Comparison of ENCODE assay signal across 8 mouse cellular contexts in genomic region chr7:140036281-140037170, GRCm38 (mm10). TPM values are rescaled to one million over a fixed set of nuclear protein-coding genes. Genes with fewer than 3 reads are reported as not detected.
DNase-seq lines count a peak whose midpoint lies in the region; ATAC-seq and TF ChIP-seq lines count a peak whose summit lies in the region.

Gene Zfp511, plus strand, starts transcription at chr7:140036391.
Gene Tubgcp2, minus strand, starts transcription at chr7:140036669.

- intact Hi-C loops in heart, postnatal 25 days (cut with DNase I), result loop anchor here (5.0 to 10.0 kb wide), 2 partner anchors 78 to 101 kb away; partner anchors contain the start of genes Echs1, Mtg1 and Paox

- H3K9me3 ChIP-seq in ES-E14 (ENCODE audit: control insufficient read depth, insufficient read depth, low read depth, low read length), result no peaks in the 10 kb centered on the region
- no peaks in the 10 kb centered on the region for H3K9me3 ChIP-seq in forebrain, embryonic 15.5 days

- peak within 1 kb of the TSS; percentile 76 for H3K27ac ChIP-seq in ES-E14 (ENCODE audit: insufficient read depth, low read depth, low read length, poor library complexity, severe bottlenecking)
- peak within 1 kb of the TSS; percentile 81 for H3K27ac ChIP-seq in forebrain, embryonic 15.5 days (replicated peaks)

- no peak for TF ChIP-seq CTCF in lung, adult 2 months (IDR thresholded peaks at IDR 0.05; ENCODE audit: insufficient read depth, low read length)

- no peaks in the 10 kb centered on the region for H3K27me3 ChIP-seq in forebrain, embryonic 15.5 days

- H3K4me3 ChIP-seq in ES-E14 (ENCODE audit: insufficient read depth in 1 of 2, low read depth in 1 of 2, low read length in 2 of 2, poor library complexity in 1 of 2, severe bottlenecking in 1 of 2), result peak within 1 kb of the TSS; percentile 89 to 95
- peak within 1 kb of the TSS; percentile 61 for H3K4me3 ChIP-seq in forebrain, embryonic 15.5 days
- peak within 1 kb of the TSS; percentile 89 for H3K4me3 ChIP-seq in lung, adult 2 months (replicated peaks; ENCODE audit: extremely low read depth, low read depth, low read length)

- WGBS in forebrain, embryonic 15.5 days, result 2% methylated on average over 69 of the region's 69 CpGs
- 1% methylated on average over 69 of the region's 69 CpGs for WGBS in lung, adult 2 months

- peak; percentile 97 for ATAC-seq in forebrain, embryonic 15.5 days (replicated peaks)
- peak; percentile 90 for ATAC-seq in neutrophil, adult 5-6 weeks (ENCODE audit: extremely low read depth, insufficient number of reproducible peaks, low FRiP score, poor library complexity, severe bottlenecking)

- peak; percentile 97 for DNase-seq in ES-E14 (ENCODE audit: low read depth, low spot score)
- peak; percentile 95 for DNase-seq in cerebellum, adult 11-12 months
- DNase-seq in heart, postnatal 25 days (ENCODE audit: low spot score), result peak; percentile 90
- peak; percentile 89 to 94 for DNase-seq in layer of hippocampus, adult 18-20 months (ENCODE audit: low spot score in 2 of 2)
- DNase-seq in lung, adult 2 months, result peak; percentile 95
- DNase-seq in thymus, adult 18-20 months, result peak; percentile 77 to 84

- in situ Hi-C loops in ES-E14 (cut with MboI; ENCODE audit: low sequenced_read_pairs in 2 of 2, unreplicated experiment in 2 of 2), result no loop called here

- TF ChIP-seq POLR2A in lung, adult 2 months (IDR thresholded peaks at IDR 0.05; ENCODE audit: borderline replicate concordance, extremely low read depth, low read depth, low read length), result peak; percentile 62

- H3K4me2 ChIP-seq in forebrain, embryonic 15.5 days (replicated peaks), result peak within 1 kb of the TSS; percentile 89

- H3K36me3 ChIP-seq in ES-E14 (ENCODE audit: control insufficient read depth, insufficient read depth, low read length, poor library complexity, severe bottlenecking), result peaks cover 18% of the 10 kb centered on the region; the same call in 1 of the 2 replicates
- peaks cover 42% of the 10 kb centered on the region for H3K36me3 ChIP-seq in forebrain, embryonic 15.5 days

- peaks cover 0 to 5% of the 10 kb centered on the region in 2 experiments; a peak in 1 of 4 replicates for H3K4me1 ChIP-seq in ES-E14 (ENCODE audit: control insufficient read depth in 2 of 2, insufficient read depth in 2 of 2, low read length in 2 of 2, poor library complexity in 1 of 2)
- peaks cover 25% of the 10 kb centered on the region for H3K4me1 ChIP-seq in forebrain, embryonic 15.5 days
- H3K4me1 ChIP-seq in lung, adult 2 months (ENCODE audit: control insufficient read depth, insufficient read depth, low read length), result peaks cover 4% of the 10 kb centered on the region; the same call in 1 of the 2 replicates

- H3K9ac ChIP-seq in ES-E14 (ENCODE audit: insufficient read depth, low read depth, low read length, poor library complexity, severe bottlenecking), result peak within 1 kb of the TSS; percentile 93
- peak within 1 kb of the TSS; percentile 79 for H3K9ac ChIP-seq in forebrain, embryonic 15.5 days (replicated peaks)

TF ChIP-seq in ES-E14, 5 proteins besides CTCF, POLR2A, EP300 and RAD21:
- TF ChIP-seq HCFC1 (IDR thresholded peaks at IDR 0.05; ENCODE audit: borderline replicate concordance, insufficient read depth, low read length) (0 out of 2 replicates have a peak, but pooled peaks have one; percentile 57), CHD2 (IDR thresholded peaks at IDR 0.05; ENCODE audit: low read depth, low read length) (peak; percentile 44; the same call in 1 of the 2 replicates), ZNF384 (IDR thresholded peaks at IDR 0.05; ENCODE audit: low read depth, low read length) (no peak), ZC3H11A (IDR thresholded peaks at IDR 0.05; ENCODE audit: borderline replicate concordance, low read depth, low read length) (no peak), MAFK (IDR thresholded peaks at IDR 0.05; ENCODE audit: insufficient read depth, low read depth, low read length) (no peak)

RNA-seq across cellular contexts. Expression of gene Zfp511, which starts in this region (rescaled TPM):
- 27.1 and 29.6 TPM in 2 replicates for total RNA-seq in ES-E14 (2012; rRNA removed)
- polyA plus RNA-seq in forebrain, embryonic 15.5 days (2015; fragmentation: Nextera tagmentation; extraction: Ambion mirVana), result 55.8 and 56.6 TPM in 2 replicates
- total RNA-seq in heart, postnatal 25 days (2021), result 10 to 100 TPM; 10.9 to 11.2 TPM
- 10 to 100 TPM; 23.8 to 24.2 TPM for total RNA-seq in layer of hippocampus, adult 18-20 months (2021)
- 75.7 and 85.5 TPM in 2 replicates for polyA plus RNA-seq in lung, adult 2 months (2012; rRNA removed)
- total RNA-seq in neutrophil, adult 5-6 weeks (2017), result 22.7 and 27.9 TPM in 2 replicates

RNA-seq across cellular contexts. Expression of gene Tubgcp2, which starts in this region (rescaled TPM):
- total RNA-seq in ES-E14 (2012; rRNA removed), result 28.1 and 29.0 TPM in 2 replicates
- polyA plus RNA-seq in forebrain, embryonic 15.5 days (2015; fragmentation: Nextera tagmentation; extraction: Ambion mirVana), result 69.0 and 69.2 TPM in 2 replicates
- 10 to 100 TPM; 25.4 to 27.2 TPM for total RNA-seq in heart, postnatal 25 days (2021)
- total RNA-seq in layer of hippocampus, adult 18-20 months (2021), result 10 to 100 TPM; 34.1 to 35.4 TPM
- 19.4 and 25.3 TPM in 2 replicates for polyA plus RNA-seq in lung, adult 2 months (2012; rRNA removed)
- total RNA-seq in neutrophil, adult 5-6 weeks (2017), result 15.6 and 16.8 TPM in 2 replicates

Comparison
In these comparisons a context has a peak if more than half of its experiments do, and no peak if none do; other contexts are left out.
1. Peak in every context shown above with its lines: DNase-seq, ATAC-seq, H3K4me3 ChIP-seq and H3K27ac ChIP-seq.